Mouse (Mus musculus) lung, embryonic 15.5 days (tissue): ENCODE measurements around the gene Slc38a2. TPM values are rescaled to one million over a fixed set of nuclear protein-coding genes. Genes with fewer than 3 reads are reported as not detected.

ENCODE experiments used
- ATAC-seq: fragments of 200-750 bp; cut with Nextera tagmentation; 2 replicates; pipeline ENCODE4 v1.8.0; 2017; ENCODE audit warnings: moderate number of reproducible peaks, borderline replicate concordance; ENCODE audit not compliant: low FRiP score, low TSS enrichment; ENCODE audit errors: extremely low read depth
- H3K27ac ChIP-seq: fragments of 300-500 bp; sonication (generic); 2 replicates; pipeline ENCODE4 v1.5.1; 2015; ENCODE audit warnings: moderate library complexity, mild to moderate bottlenecking, inconsistent platforms
- H3K27me3 ChIP-seq: fragments of 300-500 bp; sonication (generic); 2 replicates; pipeline ENCODE4 v1.6.1; 2015; ENCODE audit warnings: inconsistent platforms
- H3K36me3 ChIP-seq: fragments of 300-500 bp; sonication (generic); 2 replicates; pipeline ENCODE4 v1.6.1; 2015; ENCODE audit warnings: inconsistent platforms
- H3K4me1 ChIP-seq: fragments of 300-500 bp; sonication (generic); 2 replicates; pipeline ENCODE4 v1.6.1; 2015; ENCODE audit warnings: inconsistent platforms
- H3K4me2 ChIP-seq: fragments of 300-500 bp; sonication (generic); 2 replicates; pipeline ENCODE4 v1.6.1; 2015; ENCODE audit warnings: inconsistent platforms, mild to moderate bottlenecking, moderate library complexity
- H3K4me3 ChIP-seq: fragments of 300-500 bp; sonication (generic); 2 replicates; pipeline ENCODE4 v1.5.1; 2015; ENCODE audit warnings: mild to moderate bottlenecking, inconsistent platforms
- H3K9ac ChIP-seq: fragments of 300-500 bp; sonication (generic); 2 replicates; pipeline ENCODE4 v1.6.1; 2015; ENCODE audit warnings: inconsistent platforms
- H3K9me3 ChIP-seq: fragments of 300-500 bp; sonication (generic); 2 replicates; pipeline ENCODE4 v1.6.1; 2016; ENCODE audit warnings: inconsistent platforms
- WGBS: fragments of 180-500 bp; shearing (Covaris S2); methylation state at CpG from one replicate; pipeline ENCODE4 v1.1.7; 2015; 5-methylcytosine and 5-hydroxymethylcytosine counted together
- polyA plus RNA-seq: library from polyadenylated mRNA; unstranded; fragments of >200 nt; fragmentation: Nextera tagmentation; extraction: Ambion mirVana; gene quantifications from 2 replicates; pipeline ENCODE4 v1.2.1, GENCODE M21; 2015

Gene Slc38a2
- polyA plus RNA-seq, 1 experiment from 2014 or later: 138 TPM

GRCm38 (mm10) chr15:96691381-96691780 is 8.1 kb downstream of the Slc38a2 start:
- H3K9me3 ChIP-seq: no peaks in the 10 kb centered on the region
- no peak overlapping the region for H3K4me3 ChIP-seq
- H3K9ac ChIP-seq: no peak overlapping the region
- H3K36me3 ChIP-seq: peaks cover 83% of the 10 kb centered on the region
- H3K4me2 ChIP-seq: no peak overlapping the region
- WGBS: 88% methylated on average over 15 of the region's 15 CpGs
- no peak for ATAC-seq
- H3K27me3 ChIP-seq: no peaks in the 10 kb centered on the region
- H3K4me1 ChIP-seq: peaks cover 33% of the 10 kb centered on the region
- no peak overlapping the region for H3K27ac ChIP-seq

GRCm38 (mm10) chr15:96690829-96691228 is 8.7 kb downstream of the Slc38a2 start:
- Histone ChIP-seq H3K4me3 (no peak overlapping the region), H3K9ac (no peak overlapping the region), H3K36me3 (peaks cover 83% of the 10 kb centered on the region), H3K9me3 (no peaks in the 10 kb centered on the region), H3K4me1 (peaks cover 27% of the 10 kb centered on the region), H3K27me3 (no peaks in the 10 kb centered on the region), H3K4me2 (no peak overlapping the region), H3K27ac (no peak overlapping the region)
- 89% methylated on average over 13 of the region's 13 CpGs for WGBS
- ATAC-seq: no peak

- Histone ChIP-seq H3K9ac (no peak overlapping the region), H3K4me1 (peaks cover 18% of the 10 kb centered on the region), H3K9me3 (no peaks in the 10 kb centered on the region), H3K4me2 (no peak overlapping the region), H3K36me3 (peaks cover 77% of the 10 kb centered on the region), H3K27ac (no peak overlapping the region), H3K27me3 (no peaks in the 10 kb centered on the region), H3K4me3 (no peak overlapping the region)
- 75% methylated on average over 9 of the region's 9 CpGs for WGBS
- no peak for ATAC-seq
Measured at GRCm38 (mm10) chr15:96689919-96690318, 9.6 kb downstream of the Slc38a2 start.

GRCm38 (mm10) chr15:96688784-96689318 is 10.7 kb downstream of the Slc38a2 start:
- H3K9ac ChIP-seq: no peak overlapping the region
- H3K9me3 ChIP-seq: no peaks in the 10 kb centered on the region
- H3K4me2 ChIP-seq: no peak overlapping the region
- H3K4me1 ChIP-seq: peaks cover 16% of the 10 kb centered on the region
- H3K27ac ChIP-seq: no peak overlapping the region
- H3K36me3 ChIP-seq: peaks cover 66% of the 10 kb centered on the region
- WGBS: 85% methylated on average over 12 of the region's 12 CpGs
- no peak overlapping the region for H3K4me3 ChIP-seq
- no peaks in the 10 kb centered on the region for H3K27me3 ChIP-seq
- no peak for ATAC-seq

GRCm38 (mm10) chr15:96688036-96688435 is 11.5 kb downstream of the Slc38a2 start:
- Histone ChIP-seq H3K27ac (no peak overlapping the region), H3K36me3 (peaks cover 58% of the 10 kb centered on the region), H3K4me3 (no peak overlapping the region), H3K9ac (no peak overlapping the region), H3K4me2 (no peak overlapping the region), H3K9me3 (no peaks in the 10 kb centered on the region), H3K27me3 (no peaks in the 10 kb centered on the region), H3K4me1 (peaks cover 11% of the 10 kb centered on the region; the same call in 1 of the 2 replicates)
- ATAC-seq: no peak
- WGBS: 78% methylated on average over 6 of the region's 6 CpGs

GRCm38 (mm10) chr15:96687366-96687765 is 12.2 kb downstream of the Slc38a2 start:
- Histone ChIP-seq H3K4me3 (no peak overlapping the region), H3K9me3 (no peaks in the 10 kb centered on the region), H3K27ac (no peak overlapping the region), H3K4me2 (no peak overlapping the region), H3K27me3 (no peaks in the 10 kb centered on the region), H3K9ac (no peak overlapping the region), H3K36me3 (peaks cover 51% of the 10 kb centered on the region), H3K4me1 (peaks cover 11% of the 10 kb centered on the region; the same call in 1 of the 2 replicates)
- WGBS: 24% methylated on average over 1 of the region's 1 CpGs
- no peak for ATAC-seq

GRCm38 (mm10) chr15:96686201-96687159 is 13.1 kb downstream of the Slc38a2 start:
- Histone ChIP-seq H3K9ac (no peak overlapping the region), H3K27ac (no peak overlapping the region), H3K9me3 (no peaks in the 10 kb centered on the region), H3K4me3 (no peak overlapping the region), H3K36me3 (peaks cover 42% of the 10 kb centered on the region), H3K27me3 (no peaks in the 10 kb centered on the region), H3K4me2 (no peak overlapping the region), H3K4me1 (peaks cover 11% of the 10 kb centered on the region; the same call in 1 of the 2 replicates)
- WGBS: 77% methylated on average over 9 of the region's 9 CpGs
- ATAC-seq: no peak

GRCm38 (mm10) chr15:96685273-96685672 is 14.3 kb downstream of the Slc38a2 start:
- no peak overlapping the region for H3K27ac ChIP-seq

GRCm38 (mm10) chr15:96684132-96684830 is 15.2 kb downstream of the Slc38a2 start:
- peaks cover 11% of the 10 kb centered on the region; the same call in 1 of the 2 replicates for H3K4me1 ChIP-seq
- H3K27me3 ChIP-seq: no peaks in the 10 kb centered on the region
- H3K4me2 ChIP-seq: peak overlapping the region; percentile 34; the same call in 1 of the 2 replicates
- H3K4me3 ChIP-seq: no peak overlapping the region
- WGBS: 29% methylated on average over 11 of the region's 11 CpGs
- no peak overlapping the region for H3K9ac ChIP-seq
- H3K9me3 ChIP-seq: no peaks in the 10 kb centered on the region
- ATAC-seq: 0 out of 2 replicates have a peak, but pooled peaks have one; percentile 37
- peak overlapping the region; percentile 25; the same call in 1 of the 2 replicates for H3K27ac ChIP-seq
- peaks cover 23% of the 10 kb centered on the region for H3K36me3 ChIP-seq

More at GRCm38 (mm10) chr15:96685273-96685672, 14.3 kb downstream of the Slc38a2 start:
- ATAC-seq: no peak
- Histone ChIP-seq H3K4me3 (no peak overlapping the region), H3K4me2 (no peak overlapping the region), H3K27me3 (no peaks in the 10 kb centered on the region), H3K36me3 (peaks cover 30% of the 10 kb centered on the region), H3K9ac (no peak overlapping the region), H3K9me3 (no peaks in the 10 kb centered on the region), H3K4me1 (peaks cover 11% of the 10 kb centered on the region; the same call in 1 of the 2 replicates)
- 56% methylated on average over 6 of the region's 6 CpGs for WGBS

- no peak for ATAC-seq
- 42% methylated on average over 19 of the region's 19 CpGs for WGBS
Measured at GRCm38 (mm10) chr15:96678871-96679773, 20.4 kb downstream of the Slc38a2 start.

GRCm38 (mm10) chr15:96676518-96676917 is 23.0 kb downstream of the Slc38a2 start:
- H3K9ac ChIP-seq: no peak overlapping the region
- H3K4me2 ChIP-seq: peak overlapping the region; percentile 20
- no peaks in the 10 kb centered on the region for H3K27me3 ChIP-seq
- H3K27ac ChIP-seq: peak overlapping the region; percentile 69
- WGBS: 25% methylated on average over 10 of the region's 10 CpGs
- H3K4me3 ChIP-seq: no peak overlapping the region
- H3K4me1 ChIP-seq: peaks cover 12% of the 10 kb centered on the region; the same call in 1 of the 2 replicates
- H3K9me3 ChIP-seq: no peaks in the 10 kb centered on the region
- peak; percentile 82 for ATAC-seq
- H3K36me3 ChIP-seq: no peaks in the 10 kb centered on the region

More at GRCm38 (mm10) chr15:96678871-96679773, 20.4 kb downstream of the Slc38a2 start:
- Histone ChIP-seq H3K27me3 (no peaks in the 10 kb centered on the region), H3K9ac (no peak overlapping the region), H3K9me3 (no peaks in the 10 kb centered on the region), H3K4me3 (no peak overlapping the region), H3K27ac (no peak overlapping the region), H3K36me3 (no peaks in the 10 kb centered on the region), H3K4me1 (peaks cover 12% of the 10 kb centered on the region; the same call in 1 of the 2 replicates), H3K4me2 (no peak overlapping the region)
